Mouse (Mus musculus): ENCODE data around the gene Ly6c1. TPM values are rescaled to one million over a fixed set of nuclear protein-coding genes. Genes with fewer than 3 reads are reported as not detected.

Ly6c1 gene
- polyA plus RNA-seq (2017; shearing (Covaris generic)) = 28.2 TPM

DNA sequence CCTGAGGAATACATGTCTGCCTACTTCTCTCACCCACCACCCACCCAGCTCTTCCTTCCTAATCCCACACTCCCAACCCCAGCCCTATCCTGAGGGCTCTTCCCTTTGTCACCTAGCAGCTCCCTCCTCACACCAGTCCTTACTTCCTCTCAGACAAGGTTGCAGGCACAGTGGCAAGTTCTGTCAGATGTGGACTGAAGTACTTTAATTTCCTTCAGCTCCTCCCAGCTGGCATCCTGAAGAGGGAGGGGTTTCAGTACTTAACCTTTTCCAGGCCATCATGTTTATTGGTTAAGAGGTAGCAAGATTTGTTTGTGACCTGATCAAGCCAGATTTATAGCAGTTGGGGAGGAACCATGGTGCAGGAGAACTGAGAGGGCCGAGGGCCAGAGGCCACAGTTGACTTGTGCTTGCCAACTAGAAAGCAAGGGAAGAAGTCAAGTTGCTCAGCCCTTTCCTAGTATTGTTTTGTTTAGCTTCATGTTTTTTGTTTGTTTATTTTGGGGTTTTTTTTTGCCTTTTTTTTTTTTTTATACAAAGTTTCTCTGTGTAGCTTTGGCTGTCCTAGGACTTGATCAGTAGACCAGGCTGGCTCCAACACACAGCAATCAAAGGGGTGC, at the start of gene Ly6c1:
Gene Ly6c1 (minus strand): TSS at position 189 of the 620 bp plus-strand sequence.

Other genes starting within 250 kb of the Ly6c1 start
- gene Gml2, start 229.8 kb downstream of the Ly6c1 start, polyA plus RNA-seq (2017; shearing (Covaris generic)) = not detected
- gene 2010109I03Rik, start 151.8 kb downstream of the Ly6c1 start, polyA plus RNA-seq (2017; shearing (Covaris generic)) = 0.52 TPM
- not detected for gene Ly6i, start 65.4 kb downstream of the Ly6c1 start, polyA plus RNA-seq (2017; shearing (Covaris generic))
- gene Ly6a, start 50.8 kb downstream of the Ly6c1 start, polyA plus RNA-seq (2017; shearing (Covaris generic)) = 662 TPM
- 533 TPM for gene Ly6c2, start 63.1 kb upstream of the Ly6c1 start, polyA plus RNA-seq (2017; shearing (Covaris generic))
- not detected for gene Ly6g, start 106.4 kb upstream of the Ly6c1 start, polyA plus RNA-seq (2017; shearing (Covaris generic))
- gene BC025446, start 167.5 kb upstream of the Ly6c1 start, polyA plus RNA-seq (2017; shearing (Covaris generic)) = not detected
- not detected for gene Ly6f, start 219.6 kb upstream of the Ly6c1 start, polyA plus RNA-seq (2017; shearing (Covaris generic))

Measured in effector memory CD4-positive, alpha-beta T cell, adult 5 months (primary cell).